Mouse (Mus musculus) brain, embryonic 14.5 days (tissue): ENCODE measurements at regions not wholly inside any gene's neighbourhood (a gene's known extent, or its start where the extent isn't known, plus 50 kb on each side); places are given as distances from the start of the nearest gene placed in this dataset.

Experiments
- CTCF ChIP-seq: fragments of 200-500 bp; IDR thresholded peaks from 2 replicates; pipeline ENCODE4 v1.5.1; 2012; ENCODE audit warnings: inconsistent platforms, mild to moderate bottlenecking, moderate library complexity, borderline replicate concordance; ENCODE audit not compliant: insufficient read depth, insufficient read length; ENCODE audit errors: extremely low read depth
- POLR2A ChIP-seq: fragments of 200-500 bp; IDR thresholded peaks from 2 replicates; pipeline ENCODE4 v1.6.1; 2012; ENCODE audit warnings: mild to moderate bottlenecking, inconsistent platforms, borderline replicate concordance; ENCODE audit not compliant: poor library complexity, insufficient read depth, insufficient read length, severe bottlenecking; ENCODE audit errors: extremely low read depth

DNA sequence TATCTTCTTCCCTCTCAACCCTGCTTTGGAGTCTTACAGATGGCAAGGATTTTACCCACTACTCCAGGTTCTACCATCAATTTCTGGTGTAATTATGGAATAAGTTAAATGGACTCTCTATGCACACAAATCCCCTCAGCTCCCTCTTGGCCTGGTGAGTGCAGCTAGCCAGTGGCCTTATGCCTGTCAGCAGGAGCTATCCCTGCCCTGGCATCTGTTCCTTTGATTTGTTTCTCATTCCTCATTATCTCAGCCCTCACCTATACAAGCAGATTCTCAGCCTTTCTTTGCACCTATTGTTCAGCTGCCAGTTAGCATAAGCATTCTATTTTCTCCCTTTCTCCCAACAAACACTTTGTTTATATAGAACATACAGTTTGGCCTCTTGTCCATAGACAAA is 150.3 kb downstream of the Rnf152 start:
- TF ChIP-seq CTCF (no peak), POLR2A (no peak)
